Mouse (Mus musculus) frontal cortex, postnatal 10 days (tissue): ENCODE results near the gene Hsf2.
"Not testable (repeated sequence)": the region's sequence is repeated elsewhere in the genome, so short reads cannot be mapped to it uniquely, and the experiment has no call there.

Source experiments
- DNase-seq, 2 experiments: peaks; one replicate each; pipeline ENCODE4 v3.0.0; 2022; ENCODE audit warnings: low spot score in 2 of 2, mixed read lengths in 1 of 2

Gene Hsf2

GRCm38 (mm10) chr10:57485908-57486541, at the start of gene Hsf2:
Hsf2 (plus strand) TSS chr10:57486385.
- peak; percentile 96 for DNase-seq

- DNase-seq: no peak
Measured at GRCm38 (mm10) chr10:57437898-57438297, 48.3 kb upstream of the Hsf2 start.

GRCm38 (mm10) chr10:57441049-57441448, 45.1 kb upstream of the Hsf2 start:
- DNase-seq: no peak

- no peak for DNase-seq
Measured at GRCm38 (mm10) chr10:57444392-57444791, 41.8 kb upstream of the Hsf2 start.

- no peak for DNase-seq
Measured at GRCm38 (mm10) chr10:57445655-57446054, 40.5 kb upstream of the Hsf2 start.

GRCm38 (mm10) chr10:57447657-57448050, 38.5 kb upstream of the Hsf2 start:
- DNase-seq: no peak

- peak; percentile 50 to 74 for DNase-seq
Measured at GRCm38 (mm10) chr10:57448051-57448716, 38.0 kb upstream of the Hsf2 start.

GRCm38 (mm10) chr10:57463298-57463697, 22.9 kb upstream of the Hsf2 start:
- DNase-seq: not testable (repeated sequence)

GRCm38 (mm10) chr10:57465768-57466167, 20.4 kb upstream of the Hsf2 start:
- no peak for DNase-seq

- DNase-seq: no peak
Measured at GRCm38 (mm10) chr10:57477121-57477843, 8.9 kb upstream of the Hsf2 start.

GRCm38 (mm10) chr10:57481717-57482116, 4.5 kb upstream of the Hsf2 start:
- DNase-seq: no peak

GRCm38 (mm10) chr10:57484741-57485140, 1.4 kb upstream of the Hsf2 start:
- DNase-seq: no peak

GRCm38 (mm10) chr10:57486542-57487071, 422 bp downstream of the Hsf2 start:
- peak; percentile 45 to 83 for DNase-seq

- DNase-seq: no peak
Measured at GRCm38 (mm10) chr10:57487201-57487600, 1.0 kb downstream of the Hsf2 start.

- DNase-seq: no peak
Measured at GRCm38 (mm10) chr10:57488591-57488990, 2.4 kb downstream of the Hsf2 start.

GRCm38 (mm10) chr10:57492050-57492449, 5.9 kb downstream of the Hsf2 start:
- no peak for DNase-seq

- DNase-seq: no peak
Measured at GRCm38 (mm10) chr10:57499414-57500156, 13.4 kb downstream of the Hsf2 start.

GRCm38 (mm10) chr10:57514616-57515015, 28.4 kb downstream of the Hsf2 start:
- DNase-seq: no peak

- DNase-seq: no peak
Measured at GRCm38 (mm10) chr10:57515278-57515677, 29.1 kb downstream of the Hsf2 start.

- DNase-seq: no peak
Measured at GRCm38 (mm10) chr10:57526469-57526868, 40.3 kb downstream of the Hsf2 start.

- no peak for DNase-seq
Measured at GRCm38 (mm10) chr10:57531076-57531475, 44.9 kb downstream of the Hsf2 start.
